Mouse (Mus musculus) 416B (cell line): ENCODE data around the gene Rmi2.
"Not testable (repeated sequence)": the region's sequence is repeated elsewhere in the genome, so short reads cannot be mapped to it uniquely, and the experiment has no call there.

ENCODE experiments used
- DNase-seq: peaks from one replicate; pipeline ENCODE4 v3.0.0; 2011; ENCODE audit warnings: low read depth

Rmi2 gene

GRCm38 (mm10) chr16:10834911-10835587 is at the start of gene Rmi2:
Gene Rmi2 (plus strand): TSS chr16:10835059.
- DNase-seq, result peak; percentile 84

GRCm38 (mm10) chr16:10785371-10786231 is 49.3 kb upstream of the Rmi2 start, which contains the start of gene Socs1:
Gene Socs1 (minus strand): TSS chr16:10785536.
- peak; percentile 94 for DNase-seq

- peak; percentile 94 for DNase-seq
Observed at GRCm38 (mm10) chr16:10786288-10786687, 48.6 kb upstream of the Rmi2 start.

- DNase-seq, result no peak
Observed at GRCm38 (mm10) chr16:10786782-10787547, 47.9 kb upstream of the Rmi2 start.

- DNase-seq, result no peak
Observed at GRCm38 (mm10) chr16:10787548-10788058, 47.3 kb upstream of the Rmi2 start.

GRCm38 (mm10) chr16:10788271-10788670 is 46.6 kb upstream of the Rmi2 start, which contains the start of gene Tnp2:
Gene Tnp2 (minus strand): TSS chr16:10788660.
- DNase-seq, result no peak

- no peak for DNase-seq
Observed at GRCm38 (mm10) chr16:10788866-10789265, 46.0 kb upstream of the Rmi2 start.

- DNase-seq, result no peak
Observed at GRCm38 (mm10) chr16:10790702-10791101, 44.2 kb upstream of the Rmi2 start, which contains the start of gene Prm3. Gene Prm3 (minus strand): TSS chr16:10790914.

GRCm38 (mm10) chr16:10796034-10796433 is 38.8 kb upstream of the Rmi2 start, which contains the start of gene Prm2:
Gene Prm2 (minus strand): TSS chr16:10796134.
- no peak for DNase-seq

- not testable (repeated sequence) for DNase-seq
Observed at GRCm38 (mm10) chr16:10802420-10802819, 32.4 kb upstream of the Rmi2 start.

- DNase-seq, result no peak
Observed at GRCm38 (mm10) chr16:10805789-10806527, 28.9 kb upstream of the Rmi2 start, which contains the start of gene Prm1. Gene Prm1 (minus strand): TSS chr16:10805839.

- no peak for DNase-seq
Observed at GRCm38 (mm10) chr16:10810376-10810775, 24.5 kb upstream of the Rmi2 start.

GRCm38 (mm10) chr16:10812865-10813371 is 21.9 kb upstream of the Rmi2 start, which contains the start of gene Gm11172:
Gene Gm11172 (plus strand): TSS chr16:10812915.
- DNase-seq, result no peak

- DNase-seq, result no peak
Observed at GRCm38 (mm10) chr16:10813726-10814125, 21.1 kb upstream of the Rmi2 start.

- peak; percentile 85 for DNase-seq
Observed at GRCm38 (mm10) chr16:10814864-10815263, 20.0 kb upstream of the Rmi2 start.

GRCm38 (mm10) chr16:10818579-10819135 is 16.2 kb upstream of the Rmi2 start:
- DNase-seq, result no peak

- no peak for DNase-seq
Observed at GRCm38 (mm10) chr16:10819966-10820365, 14.9 kb upstream of the Rmi2 start.

- DNase-seq, result no peak
Observed at GRCm38 (mm10) chr16:10821387-10821786, 13.5 kb upstream of the Rmi2 start.

- no peak for DNase-seq
Observed at GRCm38 (mm10) chr16:10824536-10824935, 10.3 kb upstream of the Rmi2 start.

- no peak for DNase-seq
Observed at GRCm38 (mm10) chr16:10825840-10826239, 9.0 kb upstream of the Rmi2 start.
